In genomic region chr16:78258989-78259388, GRCm38 (mm10) we compare ENCODE assay signal across 11 mouse cellular contexts. TPM values are rescaled to one million over a fixed set of nuclear protein-coding genes. Genes with fewer than 3 reads are reported as not detected.
DNase-seq lines count a peak whose midpoint lies in the region; ATAC-seq lines count a peak whose summit lies in the region.
"Had no signal": no experiment of that assay in that cellular context is flagged by ENCODE, and none has a peak within 500 bp of the region (broad histone marks: within the 10 kb centered on the region; RNA-seq: fewer than 3 reads in every experiment).

No protein-coding gene starts in this region.

- H3K9me3 ChIP-seq in forebrain, embryonic 16.5 days (ENCODE audit: control insufficient read depth, low read length): no peaks in the 10 kb centered on the region
- no peaks in the 10 kb centered on the region for H3K9me3 ChIP-seq in forebrain, embryonic 13.5 days (replicated peaks)
- H3K9me3 ChIP-seq in liver, embryonic 12.5 days (replicated peaks): no peaks in the 10 kb centered on the region
- H3K9me3 ChIP-seq: megakaryocyte, embryonic 14.5 days; stomach, embryonic 15.5 days had no signal

- H3K36me3 ChIP-seq in forebrain, embryonic 16.5 days (ENCODE audit: control insufficient read depth, insufficient read depth): no peaks in the 10 kb centered on the region
- no peaks in the 10 kb centered on the region for H3K36me3 ChIP-seq in forebrain, embryonic 13.5 days (ENCODE audit: poor library complexity, severe bottlenecking)
- H3K36me3 ChIP-seq in liver, embryonic 12.5 days: no peaks in the 10 kb centered on the region
- H3K36me3 ChIP-seq: stomach, embryonic 15.5 days had no signal

- 47% methylated on average over 4 of the region's 4 CpGs for WGBS in forebrain, embryonic 16.5 days
- 76% methylated on average over 4 of the region's 4 CpGs for WGBS in forebrain, embryonic 13.5 days
- 62% methylated on average over 4 of the region's 4 CpGs for WGBS in liver, embryonic 12.5 days (ENCODE audit: insufficient replicate concordance)

- DNase-seq in heart, adult 18-20 months: peak; percentile 78 to 81
- DNase-seq in layer of hippocampus, adult 18-20 months (ENCODE audit: low spot score in 2 of 2): peak; percentile 43 to 78
- DNase-seq in right cerebral cortex, adult 18-20 months: peak; percentile 21
- no peak for DNase-seq in liver
- no peak for DNase-seq in cerebellum, adult 18-20 months
- DNase-seq: cerebellum, postnatal 25 days had no signal

- peak; percentile 54; the same call in 1 of the 2 replicates for ATAC-seq in forebrain, embryonic 16.5 days
- ATAC-seq in forebrain, embryonic 13.5 days: no peak
- ATAC-seq in liver, embryonic 12.5 days: no peak

- no peaks in the 10 kb centered on the region for H3K27me3 ChIP-seq in forebrain, embryonic 16.5 days (replicated peaks; ENCODE audit: control insufficient read depth, insufficient read depth, low read length)
- peaks cover 7% of the 10 kb centered on the region; the same call in 1 of the 2 replicates for H3K27me3 ChIP-seq in forebrain, embryonic 13.5 days
- no peaks in the 10 kb centered on the region for H3K27me3 ChIP-seq in liver, embryonic 12.5 days (replicated peaks)
- H3K27me3 ChIP-seq: megakaryocyte, embryonic 14.5 days; stomach, embryonic 15.5 days had no signal

- no peak overlapping the region for H3K27ac ChIP-seq in forebrain, embryonic 16.5 days (ENCODE audit: low read length)
- H3K27ac ChIP-seq in forebrain, embryonic 13.5 days: no peak overlapping the region
- no peak overlapping the region for H3K27ac ChIP-seq in liver, embryonic 12.5 days
- H3K27ac ChIP-seq: stomach, embryonic 15.5 days had no signal

- no peak overlapping the region for H3K4me3 ChIP-seq in forebrain, embryonic 16.5 days (replicated peaks; ENCODE audit: low read length)
- H3K4me3 ChIP-seq in forebrain, embryonic 13.5 days: no peak overlapping the region
- H3K4me3 ChIP-seq in liver, embryonic 12.5 days: no peak overlapping the region
- H3K4me3 ChIP-seq: megakaryocyte, embryonic 14.5 days; stomach, embryonic 15.5 days had no signal

- no peaks in the 10 kb centered on the region for H3K4me1 ChIP-seq in forebrain, embryonic 16.5 days (replicated peaks; ENCODE audit: control insufficient read depth, insufficient read depth, low read length)
- no peaks in the 10 kb centered on the region for H3K4me1 ChIP-seq in forebrain, embryonic 13.5 days
- no peaks in the 10 kb centered on the region for H3K4me1 ChIP-seq in liver, embryonic 12.5 days
- H3K4me1 ChIP-seq: megakaryocyte, embryonic 14.5 days; stomach, embryonic 15.5 days had no signal

- H3K4me2 ChIP-seq in forebrain, embryonic 16.5 days (ENCODE audit: low read length): no peak overlapping the region
- no peak overlapping the region for H3K4me2 ChIP-seq in forebrain, embryonic 13.5 days
- H3K4me2 ChIP-seq in liver, embryonic 12.5 days: no peak overlapping the region
- H3K4me2 ChIP-seq: stomach, embryonic 15.5 days had no signal

- H3K9ac ChIP-seq in forebrain, embryonic 16.5 days (replicated peaks; ENCODE audit: low read depth, low read length): no peak overlapping the region
- H3K9ac ChIP-seq in forebrain, embryonic 13.5 days: no peak overlapping the region
- no peak overlapping the region for H3K9ac ChIP-seq in liver, embryonic 12.5 days
- H3K9ac ChIP-seq: stomach, embryonic 15.5 days had no signal

RNA-seq across cellular contexts. Expression of gene Cxadr, which starts 42.3 kb away (rescaled TPM):
- 184 and 188 TPM in 2 replicates for polyA plus RNA-seq in forebrain, embryonic 16.5 days (2015; fragmentation: Nextera tagmentation; extraction: Ambion mirVana)
- 101 and 110 TPM in 2 replicates for polyA plus RNA-seq in forebrain, embryonic 13.5 days (2015; fragmentation: Nextera tagmentation; extraction: Ambion mirVana)
- total RNA-seq in heart, adult 18-20 months (2021): 10 to 100 TPM; 33.8 to 39.1 TPM
- total RNA-seq in layer of hippocampus, adult 18-20 months (2021): 10 to 100 TPM; 11.2 to 12.8 TPM
- polyA plus RNA-seq in liver, embryonic 12.5 days (2016; fragmentation: Nextera tagmentation; extraction: Ambion mirVana): 12.6 and 13.5 TPM in 2 replicates

Comparison
In these comparisons a context has a peak if more than half of its experiments do, and no peak if none do; other contexts are left out.
1. DNase-seq: peak in heart, adult 18-20 months (2 of 2), layer of hippocampus, adult 18-20 months (2 of 2) and right cerebral cortex, adult 18-20 months (single experiment); none in liver (single experiment) and cerebellum, adult 18-20 months (0 of 2).